Mouse (Mus musculus): ENCODE results near the gene Ttc29.

DNA sequence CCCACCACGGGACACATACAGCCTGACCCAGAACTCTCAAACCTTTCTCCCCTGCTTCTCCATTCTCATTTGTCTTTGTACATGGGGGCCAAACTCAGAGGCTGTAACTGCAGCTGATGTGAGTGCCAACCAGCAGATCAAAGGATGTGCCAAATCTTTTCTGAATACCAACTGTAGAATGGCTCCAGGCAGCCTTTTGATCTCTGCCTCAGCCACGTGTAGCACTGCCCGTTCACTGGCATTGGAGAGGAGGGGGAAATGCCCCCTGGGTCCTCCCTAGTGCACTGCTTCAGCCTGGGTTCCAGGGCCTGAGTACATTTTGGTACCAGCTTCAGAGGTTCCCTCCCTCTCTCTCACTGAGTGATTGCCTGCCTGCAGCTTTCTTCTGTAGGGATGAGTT is 1.5 kb downstream of the Ttc29 start:
- TF ChIP-seq CTCF (IDR thresholded peaks at IDR 0.05) = no peak
- no peak for TF ChIP-seq POLR2A (IDR thresholded peaks at IDR 0.05; ENCODE audit: insufficient read depth, low read depth, low read length)
- TF ChIP-seq EP300 (IDR thresholded peaks at IDR 0.05; ENCODE audit: insufficient read depth, low read depth, low read length) = no peak
